Mouse (Mus musculus) testis, adult 2 months (tissue): ENCODE measurements at regions not wholly inside any gene's neighbourhood (a gene's known extent, or its start where the extent isn't known, plus 50 kb on each side); places are given as distances from the start of the nearest gene placed in this dataset.

Experiments
- CTCF ChIP-seq: fragments of 200-500 bp; IDR thresholded peaks from 2 replicates; pipeline ENCODE4 v1.5.1; 2012; ENCODE audit warnings: low read depth, mild to moderate bottlenecking, inconsistent platforms, low read length, moderate library complexity; ENCODE audit not compliant: control insufficient read depth, insufficient read depth, insufficient replicate concordance
- POLR2A ChIP-seq: fragments of 200-500 bp; IDR thresholded peaks from 2 replicates; pipeline ENCODE4 v1.6.1; 2012; ENCODE audit warnings: low read depth, mild to moderate bottlenecking, inconsistent platforms, low read length, moderate library complexity; ENCODE audit not compliant: control insufficient read depth

DNA sequence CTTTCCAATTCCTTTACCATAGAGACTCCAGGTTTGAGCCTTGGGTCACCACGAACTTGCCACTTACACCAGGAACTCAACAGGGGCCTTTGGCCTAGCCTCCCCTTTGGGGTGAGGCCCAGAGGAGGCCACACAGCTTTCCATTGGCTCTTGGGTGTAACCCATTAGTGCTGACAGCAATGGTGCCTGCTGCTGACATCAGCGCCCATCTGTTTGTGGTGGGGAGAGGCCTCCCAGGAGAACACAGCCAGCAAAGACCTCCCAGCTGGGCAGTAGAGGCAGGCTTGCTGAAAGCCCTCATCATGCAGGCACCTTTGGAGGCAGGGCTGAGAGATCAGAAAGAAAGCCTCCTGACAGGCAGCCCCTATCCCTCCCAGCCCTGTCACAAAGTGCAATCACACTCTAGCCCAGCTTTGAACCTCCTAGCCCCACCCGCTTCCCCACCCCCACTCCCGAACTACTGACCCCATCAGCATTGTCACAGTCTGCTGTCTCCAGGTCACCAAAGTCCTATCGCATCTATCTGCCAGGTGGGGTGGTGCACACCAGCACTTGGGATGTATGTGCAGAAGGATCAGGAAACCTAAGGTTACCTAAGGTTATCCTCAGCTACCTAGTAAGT lies 83.7 kb downstream of the Vegfa start:
- TF ChIP-seq CTCF, result no peak
- TF ChIP-seq POLR2A, result no peak
